Mouse (Mus musculus) bone marrow, adult 2 months (tissue): ENCODE data around the gene Thap8.

ENCODE experiments used
- CTCF ChIP-seq: fragments of 200-500 bp; IDR thresholded peaks from 2 replicates; pipeline ENCODE4 v1.5.1; 2011; ENCODE audit warnings: low read length, control low read depth; ENCODE audit not compliant: control insufficient read depth, insufficient read depth
- POLR2A ChIP-seq: fragments of 200-500 bp; IDR thresholded peaks from 2 replicates; pipeline ENCODE4 v1.6.1; 2011; ENCODE audit warnings: low read depth, mild to moderate bottlenecking, control low read depth, low read length, borderline replicate concordance; ENCODE audit not compliant: control insufficient read depth

- TF ChIP-seq CTCF: no peak
- no peak for TF ChIP-seq POLR2A
These were observed 48.5 kb downstream of the Thap8 start for GRCm38 (mm10) chr7:30328379-30328778.
